Mouse (Mus musculus) limb, embryonic 13.5 days (tissue): ENCODE data around the gene Tln1. TPM values are rescaled to one million over a fixed set of nuclear protein-coding genes. Genes with fewer than 3 reads are reported as not detected.

Source experiments
- ATAC-seq: fragments of 200-750 bp; cut with Nextera tagmentation; 2 replicates; pipeline ENCODE4 v1.8.0; 2017; ENCODE audit warnings: low read depth, moderate number of reproducible peaks, moderate TSS enrichment; ENCODE audit not compliant: low FRiP score
- H3K27ac ChIP-seq: fragments of 300-500 bp; sonication (generic); 2 replicates; pipeline ENCODE4 v1.5.1; 2015; ENCODE audit warnings: inconsistent platforms, mild to moderate bottlenecking, moderate library complexity
- H3K27me3 ChIP-seq: fragments of 300-500 bp; sonication (generic); 2 replicates; pipeline ENCODE4 v1.6.1; 2015; ENCODE audit warnings: mild to moderate bottlenecking, inconsistent platforms
- H3K36me3 ChIP-seq: fragments of 300-500 bp; sonication (generic); 2 replicates; pipeline ENCODE4 v1.6.1; 2015; ENCODE audit warnings: inconsistent platforms, mild to moderate bottlenecking, moderate library complexity
- H3K4me1 ChIP-seq: fragments of 300-500 bp; sonication (generic); 2 replicates; pipeline ENCODE4 v1.6.1; 2015; ENCODE audit warnings: inconsistent platforms
- H3K4me2 ChIP-seq: fragments of 300-500 bp; sonication (generic); replicated peaks from 2 replicates; pipeline ENCODE4 v1.6.1; 2015; ENCODE audit warnings: inconsistent platforms, mild to moderate bottlenecking, moderate library complexity
- H3K4me3 ChIP-seq: fragments of 300-500 bp; sonication (generic); 2 replicates; pipeline ENCODE4 v1.5.1; 2015; ENCODE audit warnings: moderate library complexity, mild to moderate bottlenecking, inconsistent platforms
- H3K9ac ChIP-seq: fragments of 300-500 bp; sonication (generic); 2 replicates; pipeline ENCODE4 v1.6.1; 2015; ENCODE audit warnings: mild to moderate bottlenecking, inconsistent platforms
- H3K9me3 ChIP-seq: fragments of 300-500 bp; sonication (generic); 2 replicates; pipeline ENCODE4 v1.6.1; 2016; ENCODE audit warnings: inconsistent platforms
- WGBS: fragments of 180-500 bp; shearing (Covaris S2); methylation state at CpG from one replicate; pipeline ENCODE4 v1.1.7; 2015; 5-methylcytosine and 5-hydroxymethylcytosine counted together
- polyA plus RNA-seq: library from polyadenylated mRNA; unstranded; fragments of >200 nt; fragmentation: Nextera tagmentation; extraction: Ambion mirVana; gene quantifications from 2 replicates; pipeline ENCODE4 v1.2.1, GENCODE M21; 2015

Gene Tln1
- polyA plus RNA-seq, 1 experiment from 2014 or later: 60.4 TPM

DNA sequence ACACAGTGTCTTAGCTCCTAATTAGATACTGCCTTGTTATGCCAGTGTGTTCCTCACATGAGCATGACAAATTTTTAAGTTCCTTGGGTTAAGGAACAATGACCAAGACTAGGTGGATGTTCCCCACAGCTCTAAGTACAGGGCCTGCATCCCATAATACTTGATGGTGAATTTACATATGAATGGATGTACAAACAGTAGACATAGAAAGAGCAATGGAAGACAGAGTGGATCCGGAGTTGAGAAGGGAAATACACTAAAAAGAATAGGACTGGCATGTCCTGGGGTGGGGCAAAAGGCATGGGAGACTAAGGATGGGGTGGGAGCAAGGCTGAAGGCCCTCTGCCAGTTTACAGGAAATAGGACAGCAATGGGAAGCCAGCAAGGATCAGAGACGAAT lies 12.9 kb upstream of the Tln1 start:
- Histone ChIP-seq H3K4me2 (peak overlapping the region; percentile 29), H3K9ac (no peak overlapping the region), H3K27me3 (no peaks in the 10 kb centered on the region), H3K9me3 (no peaks in the 10 kb centered on the region), H3K27ac (no peak overlapping the region), H3K4me1 (peaks cover 47% of the 10 kb centered on the region), H3K4me3 (no peak overlapping the region), H3K36me3 (peaks cover 51% of the 10 kb centered on the region)
- ATAC-seq: no peak
- WGBS: 75% methylated on average over 2 of the region's 2 CpGs

DNA sequence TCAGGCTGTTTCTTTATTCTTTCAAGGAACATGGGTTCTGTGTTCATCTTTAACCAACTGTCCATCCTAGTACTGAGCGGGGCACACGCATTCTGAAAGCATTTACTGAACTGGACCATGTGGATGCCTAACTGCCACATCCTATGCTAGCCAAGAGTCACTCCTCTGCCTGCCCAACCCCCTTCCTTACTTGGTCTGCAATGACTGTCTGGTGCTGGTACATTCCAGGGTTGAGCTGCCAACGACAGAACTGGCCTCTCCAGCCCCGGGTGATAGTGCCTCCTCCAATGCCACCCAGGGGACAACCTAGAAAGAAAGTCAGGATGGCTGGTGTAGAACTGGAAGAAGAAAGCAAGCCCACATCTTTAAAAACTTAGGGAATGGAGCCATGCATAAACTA lies 11.1 kb upstream of the Tln1 start:
- no peak overlapping the region for H3K4me3 ChIP-seq
- ATAC-seq: no peak
- no peaks in the 10 kb centered on the region for H3K27me3 ChIP-seq
- H3K36me3 ChIP-seq: peaks cover 67% of the 10 kb centered on the region
- H3K4me1 ChIP-seq: peaks cover 35% of the 10 kb centered on the region
- no peak overlapping the region for H3K9ac ChIP-seq
- H3K4me2 ChIP-seq: no peak overlapping the region
- WGBS: 88% methylated on average over 4 of the region's 4 CpGs
- no peaks in the 10 kb centered on the region for H3K9me3 ChIP-seq
- H3K27ac ChIP-seq: no peak overlapping the region

DNA sequence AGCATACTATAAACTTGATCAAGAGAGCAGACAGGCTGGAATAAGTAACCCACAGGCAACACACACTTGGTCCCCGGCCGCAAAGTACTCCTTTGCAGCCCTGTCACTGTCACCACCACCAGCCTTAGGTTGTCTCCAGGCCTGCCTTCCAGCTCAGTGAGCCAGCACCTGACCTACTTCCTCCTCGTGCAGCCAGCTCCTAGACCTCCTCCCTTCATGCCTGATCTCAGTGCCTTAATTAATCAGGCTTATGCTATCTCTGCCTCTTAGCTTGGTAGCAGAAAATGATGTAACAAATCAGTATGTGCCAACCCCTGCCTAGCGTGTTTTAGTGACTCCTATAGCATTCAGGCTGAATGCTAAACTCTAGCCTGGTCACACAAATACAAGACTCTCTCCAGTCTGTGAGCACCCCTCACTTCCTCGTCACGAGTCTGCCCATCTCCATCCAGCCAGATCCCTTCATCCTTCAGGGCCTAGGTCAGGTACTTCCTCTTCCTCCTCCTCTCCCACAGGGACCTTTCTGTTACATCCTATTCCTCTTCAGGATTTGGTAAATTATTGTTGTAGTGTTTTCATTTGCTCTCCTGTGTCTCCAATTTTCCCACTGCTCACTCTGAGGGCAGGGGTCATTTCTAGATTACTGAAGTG lies 9.0 kb upstream of the Tln1 start:
- Histone ChIP-seq H3K4me2 (no peak overlapping the region), H3K9me3 (no peaks in the 10 kb centered on the region), H3K9ac (no peak overlapping the region), H3K27me3 (no peaks in the 10 kb centered on the region), H3K36me3 (peaks cover 85% of the 10 kb centered on the region), H3K4me3 (no peak overlapping the region), H3K27ac (no peak overlapping the region), H3K4me1 (peaks cover 20% of the 10 kb centered on the region)
- ATAC-seq: no peak
- WGBS: 86% methylated on average over 6 of the region's 6 CpGs

DNA sequence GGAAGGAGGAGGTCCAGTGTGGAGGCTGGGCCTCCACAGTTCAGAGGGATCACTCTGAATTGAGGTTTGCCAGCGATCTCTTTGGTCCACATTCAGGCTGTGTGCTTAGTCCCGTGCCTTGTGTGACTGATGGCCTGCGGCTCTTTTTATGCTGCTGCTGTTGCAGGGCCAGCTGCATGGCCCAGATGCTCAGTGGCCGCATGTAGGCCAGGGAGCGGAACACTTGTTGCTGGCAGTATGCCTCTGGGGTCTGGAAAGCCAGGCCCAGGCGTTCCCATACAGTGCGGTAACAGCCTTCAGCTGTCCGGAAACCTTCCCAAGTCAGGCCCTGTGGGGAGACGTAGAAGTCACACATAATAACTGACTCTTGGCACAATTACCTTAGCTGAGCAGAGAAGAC lies 4.6 kb upstream of the Tln1 start:
- H3K9me3 ChIP-seq: no peaks in the 10 kb centered on the region
- no peak overlapping the region for H3K4me3 ChIP-seq
- H3K36me3 ChIP-seq: peaks cover 81% of the 10 kb centered on the region
- no peak for ATAC-seq
- 85% methylated on average over 9 of the region's 9 CpGs for WGBS
- H3K4me2 ChIP-seq: no peak overlapping the region
- H3K9ac ChIP-seq: 0 out of 2 replicates have a peak overlapping the region, but pooled peaks have one; percentile 19
- H3K4me1 ChIP-seq: peaks cover 14% of the 10 kb centered on the region
- H3K27ac ChIP-seq: no peak overlapping the region
- H3K27me3 ChIP-seq: no peaks in the 10 kb centered on the region

DNA sequence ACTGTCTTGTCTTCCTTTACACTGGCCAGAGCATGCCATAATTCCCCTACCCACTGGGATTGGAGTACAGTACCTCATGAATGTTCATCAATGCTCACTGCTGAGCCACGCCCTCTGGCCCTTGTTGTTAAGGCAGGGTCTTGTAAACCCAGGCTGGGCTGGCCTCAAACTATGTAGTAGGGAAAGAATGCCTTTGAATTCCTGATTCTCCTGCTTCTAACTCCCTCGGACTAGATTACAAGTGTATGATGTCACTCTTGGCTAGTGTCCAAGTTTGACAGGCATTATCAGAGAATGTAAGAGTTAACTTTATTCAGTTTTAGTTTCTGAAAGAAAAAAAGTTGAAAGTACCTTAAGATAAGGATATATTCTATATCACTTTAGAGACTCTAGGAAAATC lies 1.7 kb upstream of the Tln1 start:
- Histone ChIP-seq H3K4me3 (no peak overlapping the region), H3K27me3 (no peaks in the 10 kb centered on the region), H3K27ac (no peak overlapping the region), H3K36me3 (peaks cover 52% of the 10 kb centered on the region), H3K9ac (no peak overlapping the region; the same call in 1 of the 2 replicates), H3K9me3 (no peaks in the 10 kb centered on the region), H3K4me2 (peak overlapping the region; percentile 91; the same call in 1 of the 2 replicates), H3K4me1 (peaks cover 35% of the 10 kb centered on the region)
- WGBS: 59% methylated on average over 2 of the region's 2 CpGs
- no peak for ATAC-seq

DNA sequence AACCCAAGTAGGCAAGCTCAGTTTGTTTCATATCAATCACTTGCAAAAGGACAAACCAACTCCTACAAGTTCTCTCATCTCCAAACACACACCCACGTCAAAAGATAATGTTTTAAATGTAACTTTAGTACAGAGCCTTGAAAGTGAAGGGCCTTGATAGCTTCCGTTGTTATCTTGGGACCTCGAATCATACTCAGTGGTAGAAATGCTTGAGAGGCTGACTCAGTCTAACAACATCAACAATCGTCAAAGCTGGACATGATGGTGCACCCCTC lies 1.0 kb upstream of the Tln1 start:
- H3K9ac ChIP-seq: peak overlapping the region; percentile 93
- no peaks in the 10 kb centered on the region for H3K27me3 ChIP-seq
- peaks cover 45% of the 10 kb centered on the region for H3K36me3 ChIP-seq
- peak overlapping the region; percentile 91 for H3K4me2 ChIP-seq
- no peak for ATAC-seq
- no peak overlapping the region for H3K27ac ChIP-seq
- 81% methylated on average over 4 of the region's 4 CpGs for WGBS
- peaks cover 41% of the 10 kb centered on the region for H3K4me1 ChIP-seq
- H3K4me3 ChIP-seq: peak overlapping the region; percentile 92
- H3K9me3 ChIP-seq: no peaks in the 10 kb centered on the region

DNA sequence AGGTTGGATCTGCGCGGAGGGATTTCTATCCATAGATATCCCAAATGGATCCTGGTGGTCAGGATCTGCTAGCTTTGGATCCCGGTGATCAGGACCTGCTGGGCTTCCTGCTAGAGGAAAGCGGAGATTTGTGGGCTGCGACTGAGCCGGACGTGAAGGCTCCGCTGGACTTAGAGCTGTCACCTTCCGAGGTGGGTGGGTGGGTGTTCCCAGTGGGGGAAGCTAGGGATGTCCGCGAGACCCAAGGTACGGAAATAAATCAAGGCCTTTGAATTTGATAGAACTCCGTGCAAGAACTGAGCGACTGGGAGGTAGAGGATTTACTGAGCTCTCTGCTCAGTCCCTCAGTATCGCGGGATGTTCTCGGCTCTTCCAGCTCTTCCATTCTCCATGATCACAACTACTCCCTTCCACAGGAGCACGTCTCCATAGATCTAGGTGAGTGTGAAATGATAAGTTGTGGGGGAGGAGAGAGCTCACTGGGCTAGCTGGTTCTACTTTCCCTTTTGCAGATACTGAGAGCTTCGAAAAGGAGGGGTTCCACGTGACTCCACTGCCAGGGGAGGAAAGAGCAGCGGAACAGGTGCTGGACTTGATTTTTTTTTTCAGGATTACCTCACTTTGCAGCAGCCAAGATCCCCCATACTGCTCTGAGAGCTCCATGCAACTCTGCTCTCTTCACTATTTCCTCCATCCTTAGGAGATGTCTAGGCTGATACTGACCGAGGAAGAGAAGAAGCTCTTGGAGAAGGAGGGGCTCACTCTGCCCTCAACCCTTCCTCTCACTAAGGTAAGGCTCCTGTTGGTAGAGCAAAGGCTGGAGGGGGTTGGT lies 494 bp upstream of the Tln1 start:
- peak overlapping the region; percentile 92 for H3K4me3 ChIP-seq
- peaks cover 47% of the 10 kb centered on the region for H3K4me1 ChIP-seq
- no peaks in the 10 kb centered on the region for H3K27me3 ChIP-seq
- H3K27ac ChIP-seq: peak overlapping the region; percentile 99
- H3K4me2 ChIP-seq: peak overlapping the region; percentile 91
- ATAC-seq: no peak
- 5% methylated on average over 22 of the region's 22 CpGs for WGBS
- H3K36me3 ChIP-seq: peaks cover 40% of the 10 kb centered on the region
- peak overlapping the region; percentile 93 for H3K9ac ChIP-seq
- no peaks in the 10 kb centered on the region for H3K9me3 ChIP-seq

DNA sequence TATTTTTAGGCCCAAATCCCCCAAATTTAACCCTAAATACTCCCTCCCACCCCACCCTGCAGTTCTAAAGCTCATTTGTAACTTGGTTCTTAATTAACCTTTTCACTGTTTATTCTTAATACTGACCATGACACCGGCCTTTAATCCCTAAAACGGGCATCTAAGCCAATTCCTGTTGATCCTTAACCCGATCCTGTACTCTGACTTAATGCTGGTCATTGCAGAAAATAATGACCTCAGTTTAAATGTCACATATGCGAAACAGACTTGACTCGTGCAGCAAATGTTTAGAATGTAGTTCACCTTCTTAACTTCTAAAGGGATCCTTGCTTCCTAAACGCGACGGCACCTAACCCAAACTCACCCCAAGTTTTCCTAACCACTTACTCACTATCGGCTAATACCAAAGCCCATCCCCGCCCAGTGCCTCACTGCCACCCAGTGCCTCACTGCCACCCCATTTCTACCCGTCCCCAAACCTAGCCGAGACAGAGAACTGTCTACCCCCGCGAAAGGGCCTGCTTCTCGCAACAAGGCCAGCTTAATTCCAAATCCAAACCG lies 975 bp downstream of the Tln1 start:
- Histone ChIP-seq H3K4me3 (peak overlapping the region; percentile 92), H3K4me1 (peaks cover 58% of the 10 kb centered on the region), H3K9ac (peak overlapping the region; percentile 93), H3K27me3 (no peaks in the 10 kb centered on the region), H3K36me3 (peaks cover 34% of the 10 kb centered on the region), H3K9me3 (no peaks in the 10 kb centered on the region), H3K27ac (peak overlapping the region; percentile 99), H3K4me2 (peak overlapping the region; percentile 91)
- ATAC-seq: peak; percentile 5; the same call in 1 of the 2 replicates
- WGBS: under 1% methylated on average over 16 of the region's 16 CpGs

DNA sequence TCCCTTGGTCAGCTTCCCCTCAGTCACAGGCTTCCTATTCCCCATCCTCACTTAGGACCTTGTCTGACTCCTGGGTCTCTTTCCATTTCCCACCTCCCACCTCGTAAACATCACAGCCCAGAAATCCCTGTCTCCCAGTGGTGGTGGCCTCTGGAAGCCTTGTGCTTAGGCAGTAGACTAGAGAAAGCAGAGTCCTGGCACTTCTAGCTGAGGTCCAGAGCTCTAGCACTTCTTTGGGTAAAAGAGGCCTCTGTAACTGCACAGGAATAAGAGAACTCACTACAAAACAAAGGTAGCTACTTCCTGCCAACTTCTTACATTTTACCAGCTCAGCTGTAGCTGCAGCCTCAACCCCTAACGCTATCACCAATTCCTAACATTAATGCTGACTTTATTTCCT lies 1.5 kb downstream of the Tln1 start:
- H3K9me3 ChIP-seq: no peaks in the 10 kb centered on the region
- 19% methylated on average over 2 of the region's 2 CpGs for WGBS
- peaks cover 34% of the 10 kb centered on the region for H3K36me3 ChIP-seq
- peak overlapping the region; percentile 92 for H3K4me3 ChIP-seq
- peak overlapping the region; percentile 91 for H3K4me2 ChIP-seq
- H3K27ac ChIP-seq: peak overlapping the region; percentile 99; the same call in 1 of the 2 replicates
- H3K9ac ChIP-seq: peak overlapping the region; percentile 93
- no peaks in the 10 kb centered on the region for H3K27me3 ChIP-seq
- H3K4me1 ChIP-seq: peaks cover 58% of the 10 kb centered on the region
- ATAC-seq: no peak

DNA sequence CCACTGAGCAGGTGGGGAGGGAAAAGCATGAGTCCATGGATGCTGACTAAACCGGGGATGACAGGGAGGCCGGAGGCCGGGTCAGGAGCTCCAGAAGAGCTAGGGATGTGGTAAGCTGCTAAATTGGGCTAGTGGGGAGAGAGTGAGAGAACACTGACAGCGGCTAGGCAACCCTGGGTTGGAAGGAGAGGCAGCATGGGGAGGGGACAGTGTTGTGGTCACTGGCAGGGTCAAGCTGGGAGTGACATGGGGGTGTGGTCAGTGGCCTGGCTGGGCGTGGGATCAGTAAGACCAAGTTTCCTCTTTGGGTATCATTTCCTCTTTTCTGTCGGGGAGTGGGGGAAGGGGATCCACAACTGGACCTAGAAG lies 2.3 kb downstream of the Tln1 start:
- H3K4me3 ChIP-seq: peak overlapping the region; percentile 92

DNA sequence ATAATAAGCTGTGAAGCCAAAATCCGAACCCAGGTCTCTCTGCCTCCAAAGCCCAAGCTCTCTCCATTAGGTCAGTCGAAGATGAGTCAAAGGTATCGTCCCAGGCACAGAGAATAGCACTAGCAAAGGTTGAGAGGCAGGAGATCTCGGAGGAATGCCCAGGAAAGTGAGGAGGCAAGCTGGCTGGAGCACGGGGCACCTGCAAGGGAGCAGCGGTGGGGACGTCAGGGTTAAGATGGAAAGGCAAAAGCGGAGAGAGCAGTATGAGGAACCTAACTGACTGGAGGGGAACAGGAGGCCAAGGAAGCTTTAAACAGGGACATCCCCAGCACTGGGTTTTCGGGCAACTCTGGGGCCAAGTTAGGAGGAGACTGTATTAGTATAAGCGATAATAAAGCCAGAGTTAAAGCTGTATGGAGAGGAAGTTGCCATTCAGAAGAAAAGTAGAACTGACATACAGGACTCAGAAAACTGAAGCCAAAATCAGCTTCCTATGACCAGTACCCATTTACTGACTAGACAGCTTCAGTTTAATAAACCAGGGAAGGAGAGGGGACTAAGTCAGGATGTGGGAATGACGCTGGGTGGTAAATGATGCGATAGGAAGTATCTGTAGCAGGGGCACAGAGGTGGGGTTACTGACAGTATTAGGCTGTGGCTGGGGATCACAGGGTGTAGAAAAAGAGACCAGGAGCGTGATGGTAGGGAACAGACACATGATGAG lies 2.8 kb downstream of the Tln1 start:
- peak overlapping the region; percentile 56; the same call in 1 of the 2 replicates for H3K9ac ChIP-seq
- H3K9me3 ChIP-seq: no peaks in the 10 kb centered on the region
- H3K27me3 ChIP-seq: no peaks in the 10 kb centered on the region
- peak overlapping the region; percentile 92 for H3K4me3 ChIP-seq
- peak overlapping the region; percentile 81; the same call in 1 of the 2 replicates for H3K27ac ChIP-seq
- WGBS: 82% methylated on average over 13 of the region's 13 CpGs
- peaks cover 58% of the 10 kb centered on the region for H3K4me1 ChIP-seq
- peaks cover 34% of the 10 kb centered on the region for H3K36me3 ChIP-seq
- peak overlapping the region; percentile 91 for H3K4me2 ChIP-seq
- ATAC-seq: no peak

More for the DNA sequence above, 2.3 kb downstream of the Tln1 start:
- 42% methylated on average over 6 of the region's 6 CpGs for WGBS
- Histone ChIP-seq H3K4me2 (peak overlapping the region; percentile 91), H3K36me3 (peaks cover 34% of the 10 kb centered on the region), H3K27me3 (no peaks in the 10 kb centered on the region), H3K27ac (no peak overlapping the region), H3K4me1 (peaks cover 58% of the 10 kb centered on the region), H3K9me3 (no peaks in the 10 kb centered on the region), H3K9ac (peak overlapping the region; percentile 56; the same call in 1 of the 2 replicates)
- no peak for ATAC-seq
